Comparison of ENCODE assay signal across 14 mouse cellular contexts in the genomic region with DNA sequence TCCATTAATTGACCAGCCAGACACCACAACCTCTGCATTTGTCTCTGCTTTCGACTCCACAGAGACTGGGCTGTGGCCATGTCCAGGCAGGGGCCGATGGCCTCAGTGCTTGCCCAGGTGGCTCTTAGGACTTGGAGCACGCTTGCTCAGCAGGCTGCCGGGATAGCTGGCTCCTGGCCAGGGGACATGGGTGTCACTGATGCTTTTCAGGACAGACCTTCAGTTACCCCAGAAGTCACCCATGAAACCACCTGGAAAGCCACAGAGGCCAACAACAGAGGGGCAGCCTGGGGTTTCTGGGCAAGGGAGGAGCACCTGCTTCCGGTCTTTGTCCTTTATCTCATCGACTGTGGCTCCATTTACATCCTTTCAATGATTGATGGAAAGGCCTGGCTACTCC.
A peak's percentile ranks its signal among the peaks of the same experiment; 100 is the strongest.
DNase-seq lines count a peak whose midpoint lies in the region; ATAC-seq and TF ChIP-seq lines count a peak whose summit lies in the region.
"Had no signal": no experiment of that assay in that cellular context is flagged by ENCODE, and none has a peak within 500 bp of the region (broad histone marks: within the 10 kb centered on the region; RNA-seq: fewer than 3 reads in every experiment).

No protein-coding gene starts in this region.

- H3K4me1 ChIP-seq in lung, postnatal 0 days (ENCODE audit: insufficient read depth, low read depth, low read length): peaks cover 16% of the 10 kb centered on the region; the same call in 1 of the 2 replicates
- peaks cover 41% of the 10 kb centered on the region for H3K4me1 ChIP-seq in embryonic facial prominence, embryonic 10.5 days
- H3K4me1 ChIP-seq in liver, embryonic 11.5 days (replicated peaks; ENCODE audit: control insufficient read depth, insufficient read depth, low read length): peaks cover 13% of the 10 kb centered on the region

- no peaks in the 10 kb centered on the region for H3K9me3 ChIP-seq in lung, postnatal 0 days (ENCODE audit: low read length)
- H3K9me3 ChIP-seq in embryonic facial prominence, embryonic 10.5 days: no peaks in the 10 kb centered on the region
- no peaks in the 10 kb centered on the region for H3K9me3 ChIP-seq in liver, embryonic 11.5 days (ENCODE audit: control insufficient read depth, low read length)
- H3K9me3 ChIP-seq: embryonic facial prominence, embryonic 13.5 days; forebrain, embryonic 13.5 days; heart, embryonic 15.5 days; liver, embryonic 15.5 days; midbrain, embryonic 13.5 days; neural tube, embryonic 13.5 days had no signal

- no peaks in the 10 kb centered on the region for H3K27me3 ChIP-seq in lung, postnatal 0 days (replicated peaks; ENCODE audit: insufficient read depth, low read length)
- no peaks in the 10 kb centered on the region for H3K27me3 ChIP-seq in embryonic facial prominence, embryonic 10.5 days (replicated peaks; ENCODE audit: low read depth, poor library complexity, severe bottlenecking)
- no peaks in the 10 kb centered on the region for H3K27me3 ChIP-seq in liver, embryonic 11.5 days (replicated peaks; ENCODE audit: control insufficient read depth, insufficient read depth, low read length)
- H3K27me3 ChIP-seq: embryonic facial prominence, embryonic 13.5 days; forebrain, embryonic 13.5 days; heart, embryonic 15.5 days; liver, embryonic 15.5 days; neural tube, embryonic 13.5 days had no signal

- peak; percentile 40 for ATAC-seq in common myeloid progenitor, adult 5-6 weeks (replicated peaks; ENCODE audit: low read depth, poor library complexity, severe bottlenecking)
- no peak for ATAC-seq in lung, postnatal 0 days
- ATAC-seq in liver, embryonic 11.5 days (replicated peaks; ENCODE audit: low FRiP score): no peak
- ATAC-seq: forebrain, embryonic 13.5 days; midbrain, embryonic 13.5 days had no signal

- no peak for TF ChIP-seq CTCF in lung, postnatal 0 days (IDR thresholded peaks at IDR 0.05)

- H3K27ac ChIP-seq in lung, postnatal 0 days (ENCODE audit: low read length): 0 out of 2 replicates have a peak overlapping the region, but pooled peaks have one; percentile 47
- H3K27ac ChIP-seq in embryonic facial prominence, embryonic 10.5 days (replicated peaks): no peak overlapping the region
- H3K27ac ChIP-seq in liver, embryonic 11.5 days (ENCODE audit: low read depth, low read length): no peak overlapping the region
- H3K27ac ChIP-seq: embryonic facial prominence, embryonic 13.5 days; forebrain, embryonic 13.5 days; heart, embryonic 15.5 days; liver, embryonic 15.5 days; midbrain, embryonic 13.5 days; neural tube, embryonic 13.5 days had no signal

- H3K4me2 ChIP-seq in lung, postnatal 0 days (replicated peaks; ENCODE audit: low read depth, low read length): no peak overlapping the region
- H3K4me2 ChIP-seq in liver, embryonic 11.5 days: no peak overlapping the region
- H3K4me2 ChIP-seq: embryonic facial prominence, embryonic 13.5 days; forebrain, embryonic 13.5 days; heart, embryonic 15.5 days; liver, embryonic 15.5 days; midbrain, embryonic 13.5 days; neural tube, embryonic 13.5 days had no signal

- no peaks in the 10 kb centered on the region for H3K36me3 ChIP-seq in lung, postnatal 0 days (ENCODE audit: insufficient read depth, low read length)
- H3K36me3 ChIP-seq in embryonic facial prominence, embryonic 10.5 days (replicated peaks): no peaks in the 10 kb centered on the region
- no peaks in the 10 kb centered on the region for H3K36me3 ChIP-seq in liver, embryonic 11.5 days (ENCODE audit: control insufficient read depth, insufficient read depth, low read length)
- H3K36me3 ChIP-seq: embryonic facial prominence, embryonic 13.5 days; heart, embryonic 15.5 days; liver, embryonic 15.5 days; midbrain, embryonic 13.5 days; neural tube, embryonic 13.5 days had no signal

- 27% methylated on average over 6 of the region's 6 CpGs for WGBS in lung, postnatal 0 days
- 83% methylated on average over 6 of the region's 6 CpGs for WGBS in embryonic facial prominence, embryonic 10.5 days
- WGBS in liver, embryonic 11.5 days: 47% methylated on average over 6 of the region's 6 CpGs

- DNase-seq in heart, postnatal 4 days: peak; percentile 53
- no peak for DNase-seq in heart, adult 8-10 months (ENCODE audit: low spot score)
- peak; percentile 76 for DNase-seq in kidney, adult 9 months
- peak; percentile 26 for DNase-seq in lung, postnatal 0 days (ENCODE audit: low spot score)
- DNase-seq in embryonic facial prominence, embryonic 10.5 days (ENCODE audit: low spot score): no peak
- DNase-seq in liver, embryonic 11.5 days (ENCODE audit: low spot score): no peak
- no peak for DNase-seq in layer of hippocampus, adult 9-11 months

- peak; percentile 81 for TF ChIP-seq EP300 in lung, postnatal 0 days (IDR thresholded peaks at IDR 0.05)

- H3K9ac ChIP-seq in lung, postnatal 0 days (replicated peaks; ENCODE audit: low read depth): no peak overlapping the region
- no peak overlapping the region for H3K9ac ChIP-seq in liver, embryonic 11.5 days (ENCODE audit: low read depth, low read length)
- H3K9ac ChIP-seq: embryonic facial prominence, embryonic 13.5 days; forebrain, embryonic 13.5 days; heart, embryonic 15.5 days; liver, embryonic 15.5 days; midbrain, embryonic 13.5 days; neural tube, embryonic 13.5 days had no signal

- no peak overlapping the region for H3K4me3 ChIP-seq in lung, postnatal 0 days (ENCODE audit: low read depth, low read length)
- no peak overlapping the region for H3K4me3 ChIP-seq in embryonic facial prominence, embryonic 10.5 days
- no peak overlapping the region for H3K4me3 ChIP-seq in liver, embryonic 11.5 days (ENCODE audit: low read depth, low read length)
- H3K4me3 ChIP-seq: embryonic facial prominence, embryonic 13.5 days; forebrain, embryonic 13.5 days; heart, embryonic 15.5 days; liver, embryonic 15.5 days; midbrain, embryonic 13.5 days; neural tube, embryonic 13.5 days had no signal

Comparison
In these comparisons a context has a peak if more than half of its experiments do, and no peak if none do; other contexts are left out.
1. DNase-seq: peak in heart, postnatal 4 days (single experiment), kidney, adult 9 months (single experiment) and lung, postnatal 0 days (single experiment); none in heart, adult 8-10 months (single experiment), embryonic facial prominence, embryonic 10.5 days (single experiment), liver, embryonic 11.5 days (single experiment) and layer of hippocampus, adult 9-11 months (single experiment).